Mouse (Mus musculus) thymus, adult 2 months (tissue): ENCODE measurements around the gene Dcst2.

Source experiments
- CTCF ChIP-seq: fragments of 200-500 bp; IDR thresholded peaks from 2 replicates; pipeline ENCODE4 v1.5.1; 2012; ENCODE audit warnings: mild to moderate bottlenecking, control low read depth, low read length, moderate library complexity, borderline replicate concordance; ENCODE audit not compliant: control insufficient read depth, poor library complexity, insufficient read depth; ENCODE audit errors: extremely low read depth
- POLR2A ChIP-seq: fragments of 200-500 bp; IDR thresholded peaks from 2 replicates; pipeline ENCODE4 v1.6.1; 2012; ENCODE audit warnings: mild to moderate bottlenecking, low read length, control low read depth, moderate library complexity; ENCODE audit not compliant: control insufficient read depth, poor library complexity, insufficient read depth; ENCODE audit errors: extremely low read depth

DNA sequence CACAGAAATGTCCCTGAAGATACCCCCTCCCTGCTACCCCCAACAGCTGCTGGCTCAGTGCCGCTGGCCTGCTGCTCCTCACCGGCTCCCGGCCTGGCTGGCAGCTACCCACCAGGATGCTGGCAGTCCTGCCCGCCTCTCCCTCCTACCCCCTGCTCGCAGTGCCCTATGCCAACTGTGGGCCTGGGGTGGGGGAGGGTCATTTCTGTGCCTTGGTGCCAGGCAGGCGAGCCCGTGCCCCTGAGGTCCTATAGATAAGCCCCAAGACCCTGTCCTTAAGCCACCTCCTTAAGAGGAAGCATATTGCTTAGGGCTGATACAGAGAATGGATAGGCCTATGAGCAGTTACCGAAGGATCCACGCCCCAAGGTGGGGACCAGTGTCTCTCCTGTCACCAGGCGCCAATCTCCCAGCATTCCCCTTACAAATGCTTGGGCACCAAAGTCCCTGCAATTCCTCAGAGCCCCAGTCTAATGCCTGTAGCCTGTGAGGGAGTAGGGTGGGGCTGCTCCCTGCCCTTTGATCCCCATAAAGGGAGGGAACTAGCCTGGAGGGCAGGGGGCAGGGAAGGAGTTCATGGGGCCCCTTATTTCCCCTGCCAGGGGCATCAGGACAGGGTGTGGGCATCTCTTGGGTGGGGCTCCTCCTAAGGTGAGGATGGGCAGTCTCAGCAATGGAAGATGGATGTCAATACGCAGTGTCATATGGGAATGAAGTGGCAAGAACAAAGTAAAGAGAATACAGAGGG is 26.5 kb downstream of the Dcst2 start:
- TF ChIP-seq CTCF (no peak), POLR2A (no peak)
